Mouse (Mus musculus) testis, adult 2 months (tissue): ENCODE results near the gene Trim25.

Experiments used
- CTCF ChIP-seq: fragments of 200-500 bp; IDR thresholded peaks from 2 replicates; pipeline ENCODE4 v1.5.1; 2012; ENCODE audit warnings: low read depth, mild to moderate bottlenecking, inconsistent platforms, low read length, moderate library complexity; ENCODE audit not compliant: control insufficient read depth, insufficient read depth, insufficient replicate concordance
- POLR2A ChIP-seq: fragments of 200-500 bp; IDR thresholded peaks from 2 replicates; pipeline ENCODE4 v1.6.1; 2012; ENCODE audit warnings: low read depth, mild to moderate bottlenecking, inconsistent platforms, low read length, moderate library complexity; ENCODE audit not compliant: control insufficient read depth

- TF ChIP-seq POLR2A (no peak), CTCF (no peak)
Measured at GRCm38 (mm10) chr11:89066750-89067149, 67.6 kb downstream of the Trim25 start, which contains the start of gene Dgke.
